Mouse (Mus musculus) lung, embryonic 14.5 days (tissue): ENCODE measurements around the gene Mlst8. TPM values are rescaled to one million over a fixed set of nuclear protein-coding genes. Genes with fewer than 3 reads are reported as not detected.

Source experiments
- ATAC-seq: fragments of 200-750 bp; cut with Nextera tagmentation; 2 replicates; pipeline ENCODE4 v1.8.0; 2017; ENCODE audit warnings: mild to moderate bottlenecking, moderate TSS enrichment, moderate library complexity; ENCODE audit not compliant: insufficient read depth
- DNase-seq: peaks from one replicate; pipeline ENCODE4 v3.0.0-alpha.2; 2015
- H3K27ac ChIP-seq: fragments of 300-500 bp; sonication (generic); 2 replicates; pipeline ENCODE4 v1.5.1; 2014; ENCODE audit warnings: low read depth, mild to moderate bottlenecking, moderate library complexity
- H3K27me3 ChIP-seq: fragments of 300-500 bp; sonication (generic); 2 replicates; pipeline ENCODE4 v1.6.1; 2014; ENCODE audit warnings: low read length, control low read depth; ENCODE audit not compliant: insufficient read depth
- H3K36me3 ChIP-seq: fragments of 300-500 bp; sonication (generic); 2 replicates; pipeline ENCODE4 v1.6.1; 2014; ENCODE audit warnings: control low read depth; ENCODE audit not compliant: insufficient read depth
- H3K4me1 ChIP-seq: fragments of 300-500 bp; sonication (generic); 2 replicates; pipeline ENCODE4 v1.6.1; 2014; ENCODE audit warnings: antibody characterized with exemption, control low read depth; ENCODE audit not compliant: insufficient read depth
- H3K4me2 ChIP-seq: fragments of 300-500 bp; sonication (generic); 2 replicates; pipeline ENCODE4 v1.6.1; 2014; ENCODE audit warnings: mild to moderate bottlenecking
- H3K4me3 ChIP-seq: fragments of 300-500 bp; sonication (generic); 2 replicates; pipeline ENCODE4 v1.5.1; 2014; ENCODE audit warnings: low read depth, low read length
- H3K9ac ChIP-seq: fragments of 300-500 bp; sonication (generic); 2 replicates; pipeline ENCODE4 v1.6.1; 2014
- H3K9me3 ChIP-seq: fragments of 300-500 bp; sonication (generic); 2 replicates; pipeline ENCODE4 v1.6.1; 2016; ENCODE audit warnings: low read depth, low read length, control low read depth
- CTCF ChIP-seq: IDR thresholded peaks from 2 replicates; pipeline ENCODE4 v1.5.1; 2016; ENCODE audit warnings: antibody characterized with exemption, low read depth
- WGBS: fragments of 180-500 bp; shearing (Covaris S2); extraction: QIAGEN DNeasy Blood & Tissue Kit; methylation state at CpG from one replicate; pipeline ENCODE4 v1.1.7; 2014; 5-methylcytosine and 5-hydroxymethylcytosine counted together
- polyA plus RNA-seq: library from polyadenylated mRNA; unstranded; fragments of >200 nt; fragmentation: Nextera tagmentation; extraction: Ambion mirVana; gene quantifications from 2 replicates; pipeline ENCODE4 v1.2.1, GENCODE M21; 2014

Gene Mlst8
- polyA plus RNA-seq, 1 experiment from 2014 or later = 30.2 TPM

DNA sequence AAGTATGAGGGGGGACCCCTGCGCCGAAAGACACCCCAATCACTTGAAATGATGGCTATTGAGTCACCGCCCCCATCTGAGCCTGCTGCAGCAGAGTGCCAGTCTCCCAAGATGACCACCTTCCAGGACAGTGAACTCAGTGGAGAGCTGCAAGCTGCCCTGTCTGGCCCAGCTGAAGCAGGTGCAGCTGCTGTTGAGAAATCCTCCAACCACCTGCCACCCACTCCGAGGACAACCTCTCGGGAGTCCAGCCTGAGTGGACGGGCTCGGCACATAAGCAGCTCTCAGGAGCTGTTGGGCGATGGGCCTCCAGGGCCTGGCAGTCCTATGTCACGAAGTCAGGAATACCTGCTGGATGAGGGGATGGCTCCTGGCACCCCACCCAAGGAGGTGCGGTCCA lies 25.2 kb upstream of the Mlst8 start:
- no peak for DNase-seq
- ATAC-seq = no peak
- Histone ChIP-seq H3K4me2 (no peak overlapping the region), H3K4me3 (no peak overlapping the region), H3K4me1 (no peaks in the 10 kb centered on the region), H3K36me3 (peaks cover 15% of the 10 kb centered on the region), H3K27me3 (no peaks in the 10 kb centered on the region; the same call in 1 of the 2 replicates), H3K9me3 (no peaks in the 10 kb centered on the region), H3K9ac (no peak overlapping the region), H3K27ac (no peak overlapping the region)
- TF ChIP-seq CTCF = no peak
- WGBS = 86% methylated on average over 10 of the region's 10 CpGs

DNA sequence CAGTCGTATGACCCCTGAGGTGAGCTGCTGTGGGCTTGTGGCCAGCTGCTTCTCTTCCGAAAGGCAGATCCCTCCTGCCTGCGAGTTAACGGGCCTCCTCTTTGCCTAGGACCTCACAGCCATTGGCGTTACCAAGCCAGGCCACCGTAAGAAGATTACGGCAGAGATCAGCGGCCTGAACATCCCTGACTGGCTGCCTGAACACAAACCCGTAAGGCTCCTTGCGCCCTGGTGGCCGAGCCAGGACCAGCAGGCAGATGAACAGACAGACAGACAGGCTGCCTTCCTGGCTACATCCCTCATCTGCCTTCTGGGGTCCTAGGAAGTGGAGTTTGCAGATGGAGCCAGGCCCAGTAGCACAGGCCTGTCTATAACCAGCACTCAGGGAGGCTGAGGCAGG lies 23.3 kb upstream of the Mlst8 start:
- no peak overlapping the region for H3K9ac ChIP-seq
- DNase-seq (no peak), ATAC-seq (no peak)
- no peak overlapping the region for H3K4me2 ChIP-seq
- WGBS = 37% methylated on average over 11 of the region's 11 CpGs
- peak; percentile 50 for TF ChIP-seq CTCF
- H3K4me3 ChIP-seq = no peak overlapping the region
- H3K27me3 ChIP-seq = no peaks in the 10 kb centered on the region; the same call in 1 of the 2 replicates
- no peaks in the 10 kb centered on the region for H3K4me1 ChIP-seq
- no peaks in the 10 kb centered on the region for H3K36me3 ChIP-seq
- no peak overlapping the region for H3K27ac ChIP-seq
- no peaks in the 10 kb centered on the region for H3K9me3 ChIP-seq

DNA sequence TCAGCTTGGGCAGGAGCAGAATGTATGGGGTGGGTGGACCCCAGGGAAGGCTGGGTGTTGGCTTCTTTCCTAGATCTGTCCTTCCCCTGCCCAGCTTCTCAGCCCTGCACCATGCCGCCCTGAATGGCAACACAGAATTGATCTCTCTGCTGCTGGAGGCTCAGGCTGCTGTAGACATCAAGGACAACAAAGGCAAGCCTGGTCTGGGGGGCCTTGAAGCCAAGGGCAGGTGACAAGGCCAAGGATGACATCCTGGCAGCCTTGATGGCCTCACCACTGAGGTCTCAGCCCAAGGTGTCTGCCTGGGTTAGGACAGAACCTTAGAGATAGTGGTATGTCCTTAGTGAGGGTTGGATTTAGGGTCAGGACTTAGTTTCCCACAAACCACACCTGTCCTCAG lies 17.1 kb upstream of the Mlst8 start:
- no peaks in the 10 kb centered on the region for H3K4me1 ChIP-seq
- no peak for ATAC-seq
- 64% methylated on average over 1 of the region's 1 CpGs for WGBS
- no peak overlapping the region for H3K4me3 ChIP-seq
- DNase-seq = no peak
- no peaks in the 10 kb centered on the region for H3K9me3 ChIP-seq
- H3K36me3 ChIP-seq = no peaks in the 10 kb centered on the region
- TF ChIP-seq CTCF = no peak
- H3K27me3 ChIP-seq = no peaks in the 10 kb centered on the region
- no peak overlapping the region for H3K27ac ChIP-seq
- no peak overlapping the region for H3K9ac ChIP-seq
- H3K4me2 ChIP-seq = no peak overlapping the region

GRCm38 (mm10) chr17:24495443-24495842 lies 16.6 kb upstream of the Mlst8 start:
- 72% methylated on average over 3 of the region's 3 CpGs for WGBS
- ATAC-seq (no peak), DNase-seq (no peak)
- Histone ChIP-seq H3K9me3 (no peaks in the 10 kb centered on the region), H3K27me3 (no peaks in the 10 kb centered on the region), H3K27ac (no peak overlapping the region), H3K4me1 (no peaks in the 10 kb centered on the region), H3K4me3 (no peak overlapping the region), H3K36me3 (no peaks in the 10 kb centered on the region), H3K4me2 (no peak overlapping the region), H3K9ac (no peak overlapping the region; the same call in 1 of the 2 replicates)
- no peak for TF ChIP-seq CTCF

DNA sequence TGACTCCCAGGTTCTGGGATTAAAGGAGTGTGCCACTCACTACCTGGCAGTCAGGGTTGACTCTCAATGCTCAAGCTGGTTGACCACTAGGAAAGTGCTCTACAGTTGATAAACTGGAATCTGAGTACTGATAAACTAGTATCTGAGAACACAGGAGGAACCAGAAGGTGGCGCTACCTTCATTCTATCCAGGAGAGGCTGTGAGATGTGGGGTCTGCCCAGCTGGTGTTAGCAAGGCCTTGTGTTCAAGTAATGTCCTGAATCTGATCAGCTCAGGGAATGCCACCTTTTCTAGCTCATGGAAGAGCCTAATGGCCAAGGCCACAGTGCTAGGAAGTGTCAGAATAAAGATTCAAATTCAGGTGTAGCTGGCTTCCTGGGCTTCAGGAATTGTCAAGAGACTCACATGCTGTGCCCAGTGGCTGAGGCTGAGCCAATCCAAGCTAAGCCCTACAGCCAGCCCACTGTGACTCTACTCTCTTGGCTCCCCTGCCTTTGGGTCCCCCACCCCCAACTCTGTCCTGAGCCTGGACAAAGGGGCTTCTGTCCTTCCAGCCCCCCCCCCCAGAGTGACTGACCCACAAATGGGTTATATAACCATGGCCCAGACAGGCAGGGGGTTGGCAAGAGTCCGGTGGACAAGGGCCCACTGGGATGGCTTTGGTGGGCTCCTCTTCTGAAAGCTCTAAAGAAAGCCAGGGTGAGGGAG lies 15.9 kb upstream of the Mlst8 start:
- no peak overlapping the region for H3K27ac ChIP-seq
- TF ChIP-seq CTCF = peak; percentile 70
- no peak overlapping the region for H3K9ac ChIP-seq
- ATAC-seq (no peak), DNase-seq (peak; percentile 79)
- 37% methylated on average over 2 of the region's 2 CpGs for WGBS
- H3K4me1 ChIP-seq = no peaks in the 10 kb centered on the region
- no peak overlapping the region for H3K4me3 ChIP-seq
- no peak overlapping the region for H3K4me2 ChIP-seq
- H3K9me3 ChIP-seq = no peaks in the 10 kb centered on the region
- peaks cover 5% of the 10 kb centered on the region for H3K27me3 ChIP-seq
- no peaks in the 10 kb centered on the region for H3K36me3 ChIP-seq

DNA sequence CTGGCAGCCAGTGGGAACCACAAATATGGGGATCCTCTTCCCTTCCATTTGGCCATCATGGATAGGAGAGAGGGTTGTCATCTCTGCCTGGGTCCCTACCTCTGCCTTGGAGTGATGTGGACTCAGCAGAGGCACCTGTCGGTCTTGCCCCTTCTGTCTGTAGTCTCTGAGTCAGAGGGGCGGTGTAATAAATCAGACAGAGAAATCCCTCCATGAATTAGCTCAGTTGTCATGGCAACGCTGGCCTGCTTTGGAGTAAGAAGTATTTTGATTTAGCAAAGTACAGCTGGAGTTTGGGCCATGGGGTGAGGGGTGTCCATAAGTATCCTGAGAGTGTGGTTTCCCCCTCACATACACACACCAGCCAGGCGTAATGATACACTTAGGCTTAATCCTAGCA lies 11.5 kb upstream of the Mlst8 start:
- H3K27ac ChIP-seq = no peak overlapping the region
- no peak overlapping the region for H3K4me3 ChIP-seq
- 0 out of 2 replicates have a peak, but pooled peaks cover 3% of the 10 kb centered on the region for H3K4me1 ChIP-seq
- DNase-seq (peak; percentile 57), ATAC-seq (no peak)
- peaks cover 32% of the 10 kb centered on the region for H3K27me3 ChIP-seq
- H3K36me3 ChIP-seq = no peaks in the 10 kb centered on the region
- TF ChIP-seq CTCF = no peak
- no peak overlapping the region for H3K4me2 ChIP-seq
- 67% methylated on average over 4 of the region's 4 CpGs for WGBS
- H3K9ac ChIP-seq = no peak overlapping the region
- no peaks in the 10 kb centered on the region for H3K9me3 ChIP-seq

DNA sequence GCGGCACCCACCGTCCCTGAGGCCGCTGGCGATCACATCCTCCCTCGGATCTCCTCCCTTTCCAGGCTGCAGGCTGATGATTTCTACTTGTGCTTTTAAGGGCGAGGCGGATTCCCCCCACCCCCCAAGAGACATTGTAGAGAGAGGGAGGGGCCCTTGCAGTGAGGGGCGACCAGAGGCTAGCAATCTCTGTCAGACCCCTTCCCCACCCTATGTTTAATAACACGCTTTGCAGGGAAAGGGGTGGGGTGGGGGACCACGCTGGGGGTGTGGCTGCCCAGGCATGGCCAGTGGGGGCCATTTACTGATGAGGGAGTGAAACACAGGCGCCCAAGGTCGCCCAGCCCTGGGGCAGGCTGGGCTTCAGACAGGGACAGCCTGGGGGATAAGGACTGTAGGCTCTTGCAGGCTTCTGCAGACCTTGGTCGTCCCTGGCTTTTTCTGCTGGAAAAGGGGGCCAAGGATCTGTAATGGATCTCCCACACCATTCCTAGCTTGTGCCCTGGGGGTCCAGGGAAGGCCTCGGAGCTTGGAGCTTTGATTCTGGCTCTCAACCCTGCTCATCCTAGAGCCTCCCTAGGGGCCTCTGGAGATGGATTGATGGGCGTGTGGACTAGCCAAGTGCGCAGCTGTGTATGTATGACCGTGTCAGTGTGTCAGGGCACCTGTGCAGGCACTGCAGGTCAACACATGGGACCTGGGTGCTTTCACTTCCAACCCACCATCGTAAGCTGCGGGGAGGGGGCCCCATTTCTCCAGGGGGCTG lies 10.6 kb upstream of the Mlst8 start:
- Histone ChIP-seq H3K9me3 (no peaks in the 10 kb centered on the region), H3K4me2 (peak overlapping the region; percentile 100), H3K36me3 (no peaks in the 10 kb centered on the region), H3K27me3 (peaks cover 32% of the 10 kb centered on the region), H3K27ac (no peak overlapping the region), H3K4me3 (peak overlapping the region; percentile 61), H3K9ac (peak overlapping the region; percentile 65), H3K4me1 (0 out of 2 replicates have a peak, but pooled peaks cover 4% of the 10 kb centered on the region)
- DNase-seq = no peak
- TF ChIP-seq CTCF = no peak
- peak; percentile 40; the same call in 1 of the 2 replicates for ATAC-seq
- WGBS = 19% methylated on average over 19 of the region's 19 CpGs
